Mouse (Mus musculus) brain, embryonic 14.5 days (tissue): ENCODE measurements around the gene Inpp5f. TPM values are rescaled to one million over a fixed set of nuclear protein-coding genes. Genes with fewer than 3 reads are reported as not detected.

Source experiments
- DNase-seq: peaks from one replicate; pipeline ENCODE4 v3.0.0-alpha.2; 2011; ENCODE audit warnings: low read depth
- CTCF ChIP-seq: fragments of 200-500 bp; IDR thresholded peaks from 2 replicates; pipeline ENCODE4 v1.5.1; 2012; ENCODE audit warnings: inconsistent platforms, mild to moderate bottlenecking, moderate library complexity, borderline replicate concordance; ENCODE audit not compliant: insufficient read depth, insufficient read length; ENCODE audit errors: extremely low read depth
- POLR2A ChIP-seq: fragments of 200-500 bp; IDR thresholded peaks from 2 replicates; pipeline ENCODE4 v1.6.1; 2012; ENCODE audit warnings: mild to moderate bottlenecking, inconsistent platforms, borderline replicate concordance; ENCODE audit not compliant: poor library complexity, insufficient read depth, insufficient read length, severe bottlenecking; ENCODE audit errors: extremely low read depth
- polyA plus RNA-seq: library from polyadenylated mRNA; depleted of rRNA; stranded (reverse); fragments of >200 nt; gene quantifications from 2 replicates; pipeline ENCODE4 v1.2.3, GENCODE M21; 2012

Inpp5f gene
- polyA plus RNA-seq, 1 experiment, result 191 TPM

DNA sequence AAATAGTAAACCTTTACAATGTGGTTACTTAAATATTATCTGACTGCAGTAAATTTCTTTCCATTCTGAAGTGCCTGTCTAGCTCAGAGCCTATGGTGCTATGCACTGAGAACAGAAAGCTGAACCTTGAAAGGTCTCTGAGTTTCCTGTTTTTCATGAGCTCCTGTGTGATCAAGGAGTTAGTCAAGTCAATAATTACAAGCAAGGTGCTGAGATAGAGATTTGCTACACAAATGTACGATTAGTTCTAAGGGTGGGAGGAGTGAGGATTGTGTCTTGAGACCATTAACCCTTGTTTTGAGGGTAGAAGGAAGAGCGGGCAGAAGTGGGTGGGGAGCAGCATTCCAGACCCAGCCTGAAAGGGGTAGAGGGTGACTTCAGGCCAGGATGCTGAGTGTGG is 16.1 kb downstream of the Inpp5f start:
- TF ChIP-seq CTCF (no peak), POLR2A (no peak)
- no peak for DNase-seq

DNA sequence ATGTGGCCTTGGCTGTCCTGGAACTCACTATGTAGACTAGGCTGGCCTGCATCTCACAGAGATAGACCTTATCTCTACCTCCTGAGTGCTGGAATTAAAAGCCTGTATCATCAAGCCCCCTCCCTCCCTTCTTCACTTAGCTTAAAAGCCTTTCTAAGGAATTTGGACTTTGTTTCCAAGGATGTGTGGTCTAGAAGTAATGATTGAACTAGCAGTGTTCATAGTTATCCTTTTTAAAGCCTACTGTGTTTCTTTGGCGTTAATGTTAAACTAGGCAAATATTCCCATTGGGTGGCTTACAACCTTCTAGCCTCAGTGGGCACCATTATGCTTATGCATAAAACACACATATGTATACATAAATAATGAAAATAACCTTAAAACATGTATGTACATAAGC is 16.6 kb downstream of the Inpp5f start:
- TF ChIP-seq POLR2A (no peak), CTCF (no peak)
- no peak for DNase-seq

DNA sequence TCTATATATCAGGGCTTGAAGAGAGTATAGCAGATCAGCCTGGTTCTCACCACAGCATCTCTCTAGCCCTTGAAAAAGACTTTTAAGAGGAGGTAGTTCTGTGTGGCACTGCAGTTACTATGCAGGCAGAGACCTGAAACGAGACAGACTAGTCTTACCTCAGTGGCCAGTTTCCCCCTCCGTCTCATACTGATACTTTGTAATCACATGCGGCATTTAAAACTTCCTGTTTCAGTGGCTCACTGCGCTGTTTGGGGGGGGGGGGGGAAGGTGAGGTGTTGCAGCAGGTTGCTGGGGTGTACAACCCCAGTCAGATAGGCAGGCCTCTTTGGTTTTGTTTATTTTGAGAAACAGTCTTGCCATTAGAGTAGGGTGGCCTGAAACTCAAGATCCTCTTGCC is 22.0 kb downstream of the Inpp5f start:
- no peak for DNase-seq
- no peak for TF ChIP-seq POLR2A
- TF ChIP-seq CTCF, result no peak

DNA sequence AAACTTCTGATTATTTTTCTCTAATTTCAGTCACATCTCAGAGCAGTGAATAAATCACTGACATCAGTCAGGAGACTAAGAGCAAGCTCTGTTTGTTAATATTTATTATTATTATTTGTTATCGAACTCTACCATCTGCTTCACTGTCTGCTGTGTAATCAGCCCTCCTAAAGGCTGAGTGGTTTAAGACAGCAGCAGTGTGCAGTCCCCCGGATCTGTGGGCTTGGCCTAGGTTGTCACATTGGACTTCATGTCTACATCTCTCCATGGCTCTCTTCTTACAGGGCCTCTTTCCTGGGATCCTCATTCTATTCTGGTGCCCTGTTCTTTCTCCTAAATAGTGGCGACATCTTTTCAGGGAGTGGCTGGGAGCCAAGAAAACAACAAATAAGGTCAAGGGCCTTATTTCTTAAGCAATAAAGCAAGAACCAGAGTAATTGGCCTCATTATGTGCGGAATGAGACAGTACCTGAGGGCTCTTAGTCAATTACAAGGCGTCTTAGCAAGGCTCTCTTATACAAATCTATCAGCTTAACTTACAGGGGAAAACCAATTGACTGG is 28.9 kb downstream of the Inpp5f start:
- no peak for TF ChIP-seq POLR2A
- no peak for TF ChIP-seq CTCF
- peak; percentile 18 for DNase-seq

DNA sequence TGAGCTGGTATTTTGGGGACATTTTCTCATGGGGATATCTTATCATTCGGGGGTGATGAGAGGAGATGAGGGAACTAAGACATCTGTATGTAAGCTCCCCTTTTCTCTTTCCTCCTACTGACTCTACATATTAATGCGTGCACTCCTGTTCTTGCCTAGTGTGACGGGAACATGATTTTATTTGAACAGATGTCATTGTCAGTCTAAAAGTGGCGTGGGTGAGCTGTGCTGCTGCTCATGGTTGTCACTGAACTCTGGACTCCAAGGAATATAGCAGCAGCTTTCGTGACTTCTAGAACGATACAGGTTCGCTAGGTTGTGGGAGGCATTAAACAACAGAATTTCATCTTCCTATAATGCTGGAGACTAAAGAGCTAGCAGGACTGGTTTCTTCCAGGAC is 30.4 kb downstream of the Inpp5f start:
- DNase-seq, result no peak
- no peak for TF ChIP-seq CTCF
- no peak for TF ChIP-seq POLR2A

DNA sequence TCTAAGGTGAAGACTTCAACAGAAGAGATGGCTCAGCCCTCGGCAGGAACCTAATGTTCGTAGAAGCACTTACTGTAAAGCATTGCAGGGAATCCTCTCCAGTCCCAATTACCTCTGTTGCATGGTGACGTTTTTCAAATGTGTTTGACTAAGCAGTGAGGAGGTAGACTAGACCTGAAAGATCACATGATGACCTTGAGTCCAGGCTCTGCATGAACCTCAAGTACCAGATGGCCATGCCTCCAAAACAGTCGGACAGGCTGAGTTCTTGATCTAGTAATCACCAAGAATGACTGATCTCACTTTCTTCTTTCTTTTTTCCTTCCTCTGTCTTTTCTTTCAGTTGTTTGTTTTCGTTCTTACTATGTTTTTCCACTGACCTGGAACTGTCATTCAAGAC is 31.3 kb downstream of the Inpp5f start:
- DNase-seq, result no peak
- TF ChIP-seq POLR2A (no peak), CTCF (no peak)

DNA sequence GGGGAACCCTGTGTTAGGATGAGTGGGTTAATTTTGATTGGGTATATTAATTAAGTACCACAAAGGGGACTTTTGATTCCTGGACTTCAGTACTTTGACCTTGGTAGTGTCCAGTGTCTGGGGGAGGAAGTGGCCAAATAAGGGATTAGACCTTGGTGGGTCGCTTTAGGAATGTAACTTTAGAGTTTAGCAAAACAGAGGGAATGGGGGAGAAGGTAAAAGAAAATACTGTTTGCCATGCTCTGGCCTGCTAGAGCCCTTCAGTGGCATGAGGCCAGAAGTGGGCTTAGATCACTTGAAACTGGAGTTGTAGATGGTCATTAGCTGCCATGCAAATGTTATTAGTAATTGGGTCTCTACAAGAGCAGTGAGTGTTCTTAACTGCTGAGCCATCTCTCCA is 45.8 kb downstream of the Inpp5f start:
- DNase-seq, result no peak
- no peak for TF ChIP-seq CTCF
- TF ChIP-seq POLR2A, result no peak

DNA sequence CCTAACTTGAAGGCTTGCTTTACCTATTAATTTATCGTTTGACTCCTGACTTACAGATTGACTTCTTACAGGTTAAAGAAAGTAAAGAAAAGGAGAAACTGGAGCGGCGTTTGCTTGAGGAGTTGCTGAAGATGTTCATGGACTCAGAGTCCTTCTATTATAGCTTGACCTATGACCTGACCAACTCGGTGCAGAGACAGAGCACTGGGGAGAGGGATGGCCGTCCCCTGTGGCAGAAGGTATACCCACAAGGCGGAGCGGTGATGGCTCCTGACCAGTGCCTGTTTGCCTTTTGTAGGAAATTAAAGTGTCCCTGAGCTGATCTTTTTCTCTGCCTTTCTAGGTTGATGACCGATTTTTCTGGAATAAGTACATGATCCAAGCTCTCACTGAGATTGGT is 52.8 kb downstream of the Inpp5f start:
- TF ChIP-seq POLR2A, result no peak
- no peak for TF ChIP-seq CTCF
- no peak for DNase-seq

DNA sequence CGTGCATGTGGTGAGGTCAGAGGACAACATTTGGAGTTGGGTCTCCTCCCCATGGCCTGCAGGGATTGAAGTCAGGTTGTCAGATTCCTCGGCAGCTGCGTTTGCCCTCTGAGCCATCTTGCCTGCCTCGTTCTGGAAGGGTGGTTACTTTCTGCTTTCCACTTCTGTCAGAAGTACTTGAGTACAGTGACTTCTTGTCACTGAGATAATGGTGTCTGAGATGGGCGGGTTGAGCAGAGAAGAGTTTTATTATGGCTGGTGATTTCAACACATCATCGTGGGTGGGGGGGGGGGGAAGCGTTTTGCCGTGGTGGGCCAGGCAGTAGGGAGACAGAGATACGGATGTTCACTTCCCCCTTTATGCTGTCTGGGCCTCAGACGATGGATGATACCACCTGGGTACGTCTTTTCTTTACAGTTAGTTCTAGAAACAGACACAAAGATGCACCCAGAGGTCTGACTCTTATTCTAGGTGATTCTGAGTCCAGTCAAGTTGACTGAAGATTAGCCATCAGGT is 53.8 kb downstream of the Inpp5f start:
- TF ChIP-seq CTCF, result no peak
- no peak for TF ChIP-seq POLR2A
- no peak for DNase-seq

DNA sequence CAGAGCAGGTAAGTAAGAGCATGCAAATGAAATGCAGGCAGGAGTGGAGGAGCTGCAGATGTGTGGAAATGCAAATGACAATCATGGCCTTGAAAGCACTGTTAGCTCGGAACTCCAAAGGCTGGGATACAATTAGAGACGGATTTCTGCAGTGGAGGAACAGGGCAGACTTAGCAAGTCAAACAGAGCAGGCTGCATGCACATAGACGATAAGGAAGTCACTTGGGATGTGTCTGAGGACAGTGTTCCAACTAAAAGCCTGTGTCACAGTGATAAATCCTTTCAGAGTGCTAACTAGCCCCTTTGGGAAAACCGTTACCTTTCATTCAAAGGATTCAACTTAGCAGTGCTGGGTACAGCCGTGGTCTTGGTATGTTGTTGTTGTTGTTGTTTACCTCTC is 56.7 kb downstream of the Inpp5f start:
- TF ChIP-seq POLR2A, result no peak
- TF ChIP-seq CTCF, result no peak
- DNase-seq, result peak; percentile 82

DNA sequence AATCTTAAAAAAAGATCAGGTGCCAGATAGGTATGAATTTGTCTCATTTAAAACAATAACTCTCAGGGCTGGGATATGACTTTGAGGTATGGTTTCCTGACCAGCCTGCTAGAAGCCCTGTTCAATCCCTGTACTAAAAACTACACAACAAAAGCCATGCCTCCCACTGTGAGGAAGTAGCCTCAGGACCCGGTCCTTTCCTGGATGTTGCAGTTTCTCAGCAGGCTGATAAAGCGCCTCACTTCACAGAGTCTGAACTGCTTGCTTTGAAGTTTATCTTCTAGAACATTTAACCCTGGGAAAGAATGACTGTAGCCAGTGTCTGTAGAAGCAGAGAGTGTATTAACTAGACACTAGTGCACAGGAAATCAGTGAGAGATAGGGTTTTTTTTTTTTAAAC is 57.7 kb downstream of the Inpp5f start:
- no peak for TF ChIP-seq POLR2A
- TF ChIP-seq CTCF, result no peak
- DNase-seq, result peak; percentile 68

DNA sequence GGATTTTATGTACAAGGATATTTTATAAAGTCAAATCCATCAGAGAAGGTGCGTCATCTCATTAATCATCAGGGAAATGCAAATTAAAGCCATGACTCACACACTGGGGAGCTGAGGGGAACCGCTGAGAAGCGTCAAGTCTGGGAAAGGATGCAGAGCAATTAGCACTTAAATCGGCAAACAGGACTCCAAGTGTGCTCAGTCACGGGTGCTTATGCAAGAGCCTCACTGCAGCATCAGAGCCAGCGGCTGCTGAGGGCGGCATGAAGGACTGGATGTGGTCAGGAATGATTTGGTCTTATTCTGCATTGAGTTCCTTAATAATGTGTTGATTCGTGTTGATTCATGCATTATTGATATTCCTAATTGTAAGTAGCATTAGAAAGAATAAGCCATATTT is 60.8 kb downstream of the Inpp5f start:
- peak; percentile 95 for DNase-seq
- TF ChIP-seq POLR2A (no peak), CTCF (no peak)
